Mouse (Mus musculus): ENCODE measurements around the gene Olfr668. TPM values are rescaled to one million over a fixed set of nuclear protein-coding genes. Genes with fewer than 3 reads are reported as not detected.
"Not testable (repeated sequence)": the region's sequence is repeated elsewhere in the genome, so short reads cannot be mapped to it uniquely, and the experiment has no call there.

Olfr668 gene
- not detected in 2 replicates for polyA plus RNA-seq (2016; fragmentation: Nextera tagmentation; extraction: Ambion mirVana)

GRCm38 (mm10) chr7:104927957-104928356, at the start of gene Olfr668:
Gene Olfr668, minus strand, starts transcription at chr7:104928057.
- H3K4me1 ChIP-seq: no peaks in the 10 kb centered on the region
- no peaks in the 10 kb centered on the region for H3K36me3 ChIP-seq
- no peak for ATAC-seq (ENCODE audit: insufficient number of reproducible peaks, insufficient read depth, low FRiP score, low TSS enrichment)
- no peak within 1 kb of the TSS for H3K4me2 ChIP-seq (replicated peaks)
- no peak within 1 kb of the TSS for H3K9ac ChIP-seq
- no peaks in the 10 kb centered on the region for H3K27me3 ChIP-seq
- no peaks in the 10 kb centered on the region for H3K9me3 ChIP-seq
- 80% methylated on average over 1 of the region's 1 CpGs for WGBS
- H3K4me3 ChIP-seq: no peak within 1 kb of the TSS
- no peak within 1 kb of the TSS for H3K27ac ChIP-seq

- H3K27me3 ChIP-seq; H3K9ac ChIP-seq; H3K4me3 ChIP-seq; H3K4me1 ChIP-seq; H3K27ac ChIP-seq; H3K4me2 ChIP-seq (replicated peaks); H3K9me3 ChIP-seq; ATAC-seq (ENCODE audit: insufficient number of reproducible peaks, insufficient read depth, low FRiP score, low TSS enrichment); H3K36me3 ChIP-seq: not testable (repeated sequence)
- 70% methylated on average over 2 of the region's 2 CpGs for WGBS
These were observed 44.6 kb upstream of the Olfr668 start for GRCm38 (mm10) chr7:104972507-104972906.

- Histone ChIP-seq H3K27me3 (no peaks in the 10 kb centered on the region), H3K9ac (no peak within 1 kb of the TSS), H3K4me2 (replicated peaks) (no peak within 1 kb of the TSS), H3K4me3 (no peak within 1 kb of the TSS), H3K27ac (no peak within 1 kb of the TSS), H3K36me3 (no peaks in the 10 kb centered on the region), H3K9me3 (no peaks in the 10 kb centered on the region), H3K4me1 (no peaks in the 10 kb centered on the region)
- WGBS: 49% methylated on average over 1 of the region's 1 CpGs
- no peak for ATAC-seq (ENCODE audit: insufficient number of reproducible peaks, insufficient read depth, low FRiP score, low TSS enrichment)
These were observed 34.7 kb upstream of the Olfr668 start, which contains the start of gene Olfr670 for GRCm38 (mm10) chr7:104962520-104962919. Gene Olfr670, minus strand, starts transcription at chr7:104962620.

GRCm38 (mm10) chr7:104950234-104950633, 22.4 kb upstream of the Olfr668 start:
- H3K27ac ChIP-seq; H3K4me1 ChIP-seq; H3K4me2 ChIP-seq (replicated peaks); H3K27me3 ChIP-seq; H3K9ac ChIP-seq; ATAC-seq (ENCODE audit: insufficient number of reproducible peaks, insufficient read depth, low FRiP score, low TSS enrichment); H3K4me3 ChIP-seq; H3K36me3 ChIP-seq; H3K9me3 ChIP-seq: not testable (repeated sequence)
- WGBS: 94% methylated on average over 16 of the region's 16 CpGs

- no peaks in the 10 kb centered on the region for H3K27me3 ChIP-seq
- WGBS: 81% methylated on average over 1 of the region's 1 CpGs
- H3K4me2 ChIP-seq (replicated peaks): no peak within 1 kb of the TSS
- H3K4me3 ChIP-seq: no peak within 1 kb of the TSS
- H3K9me3 ChIP-seq: 0 out of 2 replicates have a peak, but pooled peaks cover 1% of the 10 kb centered on the region
- no peak for ATAC-seq (ENCODE audit: insufficient number of reproducible peaks, insufficient read depth, low FRiP score, low TSS enrichment)
- no peak within 1 kb of the TSS for H3K9ac ChIP-seq
- H3K4me1 ChIP-seq: no peaks in the 10 kb centered on the region
- no peaks in the 10 kb centered on the region for H3K36me3 ChIP-seq
- no peak within 1 kb of the TSS for H3K27ac ChIP-seq
These were observed 6.1 kb upstream of the Olfr668 start, which contains the start of gene Olfr669 for GRCm38 (mm10) chr7:104933940-104934339. Gene Olfr669, plus strand, starts transcription at chr7:104934240.

- Histone ChIP-seq H3K27me3 (no peaks in the 10 kb centered on the region), H3K4me2 (replicated peaks) (no peak within 1 kb of the TSS)
These were observed 6.5 kb downstream of the Olfr668 start, which contains the start of gene Olfr667 for GRCm38 (mm10) chr7:104921382-104921781. Gene Olfr667, minus strand, starts transcription at chr7:104921482.

GRCm38 (mm10) chr7:104895852-104896251, 32.0 kb downstream of the Olfr668 start, which contains the start of gene Olfr666:
Gene Olfr666, minus strand, starts transcription at chr7:104895952.
- Histone ChIP-seq H3K36me3 (no peaks in the 10 kb centered on the region), H3K9ac (no peak within 1 kb of the TSS), H3K27me3 (no peaks in the 10 kb centered on the region), H3K4me1 (no peaks in the 10 kb centered on the region), H3K4me3 (no peak within 1 kb of the TSS), H3K4me2 (replicated peaks) (no peak within 1 kb of the TSS), H3K27ac (no peak within 1 kb of the TSS), H3K9me3 (no peaks in the 10 kb centered on the region)
- no peak for ATAC-seq (ENCODE audit: insufficient number of reproducible peaks, insufficient read depth, low FRiP score, low TSS enrichment)
- WGBS: 90% methylated on average over 2 of the region's 2 CpGs

More at GRCm38 (mm10) chr7:104921382-104921781, 6.5 kb downstream of the Olfr668 start, which contains the start of gene Olfr667:
- Histone ChIP-seq H3K27ac (no peak within 1 kb of the TSS), H3K4me3 (no peak within 1 kb of the TSS), H3K4me1 (no peaks in the 10 kb centered on the region), H3K36me3 (no peaks in the 10 kb centered on the region), H3K9me3 (no peaks in the 10 kb centered on the region), H3K9ac (no peak within 1 kb of the TSS)
- no peak for ATAC-seq (ENCODE audit: insufficient number of reproducible peaks, insufficient read depth, low FRiP score, low TSS enrichment)
- 82% methylated on average over 1 of the region's 1 CpGs for WGBS

- no peaks in the 10 kb centered on the region for H3K4me1 ChIP-seq
- WGBS: 60% methylated on average over 1 of the region's 1 CpGs
- no peak within 1 kb of the TSS for H3K9ac ChIP-seq
- no peaks in the 10 kb centered on the region for H3K27me3 ChIP-seq
- H3K9me3 ChIP-seq: no peaks in the 10 kb centered on the region
- no peak within 1 kb of the TSS for H3K4me3 ChIP-seq
- H3K4me2 ChIP-seq (replicated peaks): no peak within 1 kb of the TSS
- ATAC-seq (ENCODE audit: insufficient number of reproducible peaks, insufficient read depth, low FRiP score, low TSS enrichment): no peak
- no peaks in the 10 kb centered on the region for H3K36me3 ChIP-seq
- no peak within 1 kb of the TSS for H3K27ac ChIP-seq
These were observed 50.1 kb downstream of the Olfr668 start, which contains the start of gene Olfr665 for GRCm38 (mm10) chr7:104877731-104878130. Gene Olfr665, plus strand, starts transcription at chr7:104878031.

Other genes with a start within 250 kb of the Olfr668 start
- not detected in 2 replicates for gene Olfr661, start 241.6 kb downstream of the Olfr668 start, polyA plus RNA-seq (2016; fragmentation: Nextera tagmentation; extraction: Ambion mirVana)
- gene Usp17le, start 150.6 kb downstream of the Olfr668 start, polyA plus RNA-seq (2016; fragmentation: Nextera tagmentation; extraction: Ambion mirVana): not detected in 2 replicates
- not detected in 2 replicates for gene Usp17lb, start 85.5 kb downstream of the Olfr668 start, polyA plus RNA-seq (2016; fragmentation: Nextera tagmentation; extraction: Ambion mirVana)
- not detected in 2 replicates for gene Usp17la, start 71.0 kb downstream of the Olfr668 start, polyA plus RNA-seq (2016; fragmentation: Nextera tagmentation; extraction: Ambion mirVana)
- gene Olfr665, start 50.0 kb downstream of the Olfr668 start, polyA plus RNA-seq (2016; fragmentation: Nextera tagmentation; extraction: Ambion mirVana): not detected in 2 replicates
- not detected in 2 replicates for gene Olfr666, start 32.1 kb downstream of the Olfr668 start, polyA plus RNA-seq (2016; fragmentation: Nextera tagmentation; extraction: Ambion mirVana)
- not detected in 2 replicates for gene Olfr667, start 6.6 kb downstream of the Olfr668 start, polyA plus RNA-seq (2016; fragmentation: Nextera tagmentation; extraction: Ambion mirVana)
- not detected in 2 replicates for gene Olfr669, start 6.2 kb upstream of the Olfr668 start, polyA plus RNA-seq (2016; fragmentation: Nextera tagmentation; extraction: Ambion mirVana)
- gene Olfr670, start 34.6 kb upstream of the Olfr668 start, polyA plus RNA-seq (2016; fragmentation: Nextera tagmentation; extraction: Ambion mirVana): not detected in 2 replicates
- not detected in 2 replicates for gene Olfr671, start 51.1 kb upstream of the Olfr668 start, polyA plus RNA-seq (2016; fragmentation: Nextera tagmentation; extraction: Ambion mirVana)
- gene Olfr672, start 74.0 kb upstream of the Olfr668 start, polyA plus RNA-seq (2016; fragmentation: Nextera tagmentation; extraction: Ambion mirVana): not detected in 2 replicates
- gene Olfr675, start 100.4 kb upstream of the Olfr668 start, polyA plus RNA-seq (2016; fragmentation: Nextera tagmentation; extraction: Ambion mirVana): not detected in 2 replicates
- gene Olfr676, start 104.6 kb upstream of the Olfr668 start, polyA plus RNA-seq (2016; fragmentation: Nextera tagmentation; extraction: Ambion mirVana): not detected in 2 replicates
- gene Olfr677, start 123.3 kb upstream of the Olfr668 start, polyA plus RNA-seq (2016; fragmentation: Nextera tagmentation; extraction: Ambion mirVana): not detected in 2 replicates
- gene Olfr678, start 136.4 kb upstream of the Olfr668 start, polyA plus RNA-seq (2016; fragmentation: Nextera tagmentation; extraction: Ambion mirVana): not detected in 2 replicates
- not detected in 2 replicates for gene Olfr679, start 153.1 kb upstream of the Olfr668 start, polyA plus RNA-seq (2016; fragmentation: Nextera tagmentation; extraction: Ambion mirVana)
- gene Olfr680-ps1, start 164.8 kb upstream of the Olfr668 start, polyA plus RNA-seq (2016; fragmentation: Nextera tagmentation; extraction: Ambion mirVana): not detected in 2 replicates
- gene Olfr681, start 188.8 kb upstream of the Olfr668 start, polyA plus RNA-seq (2016; fragmentation: Nextera tagmentation; extraction: Ambion mirVana): not detected in 2 replicates
- not detected in 2 replicates for gene Olfr683, start 219.0 kb upstream of the Olfr668 start, polyA plus RNA-seq (2016; fragmentation: Nextera tagmentation; extraction: Ambion mirVana)
- gene Olfr684, start 235.6 kb upstream of the Olfr668 start, polyA plus RNA-seq (2016; fragmentation: Nextera tagmentation; extraction: Ambion mirVana): not detected in 2 replicates

Data from embryonic facial prominence, embryonic 12.5 days (tissue).